Mouse (Mus musculus) embryonic facial prominence, embryonic 14.5 days (tissue): ENCODE measurements at regions not wholly inside any gene's neighbourhood (a gene's known extent, or its start where the extent isn't known, plus 50 kb on each side); places are given as distances from the start of the nearest gene placed in this dataset.

Source experiments
- ATAC-seq: fragments of 200-750 bp; cut with Nextera tagmentation; 2 replicates; pipeline ENCODE4 v1.8.0; 2017; ENCODE audit warnings: low read depth, moderate number of reproducible peaks, moderate TSS enrichment
- DNase-seq: peaks from one replicate; pipeline ENCODE4 v3.0.0-alpha.2; 2015; ENCODE audit warnings: low spot score
- H3K27ac ChIP-seq: fragments of 300-500 bp; sonication (generic); replicated peaks from 2 replicates; pipeline ENCODE4 v1.5.1; 2014; ENCODE audit warnings: low read depth, mild to moderate bottlenecking, low read length, moderate library complexity
- H3K27me3 ChIP-seq: fragments of 300-500 bp; sonication (generic); replicated peaks from 2 replicates; pipeline ENCODE4 v1.6.1; 2014; ENCODE audit warnings: low read length; ENCODE audit not compliant: control insufficient read depth, insufficient read depth
- H3K36me3 ChIP-seq: fragments of 300-500 bp; sonication (generic); 2 replicates; pipeline ENCODE4 v1.6.1; 2014; ENCODE audit warnings: low read length, mixed read lengths; ENCODE audit not compliant: control insufficient read depth, insufficient read depth
- H3K4me1 ChIP-seq: fragments of 300-500 bp; sonication (generic); 2 replicates; pipeline ENCODE4 v1.6.1; 2014; ENCODE audit warnings: antibody characterized with exemption, low read length; ENCODE audit not compliant: control insufficient read depth, insufficient read depth
- H3K4me2 ChIP-seq: fragments of 300-500 bp; sonication (generic); 2 replicates; pipeline ENCODE4 v1.6.1; 2014; ENCODE audit warnings: low read depth, mild to moderate bottlenecking, low read length, moderate library complexity, mixed read lengths
- H3K4me3 ChIP-seq: fragments of 300-500 bp; sonication (generic); 2 replicates; pipeline ENCODE4 v1.5.1; 2014; ENCODE audit warnings: low read depth, mild to moderate bottlenecking, low read length
- H3K9ac ChIP-seq: fragments of 300-500 bp; sonication (generic); 2 replicates; pipeline ENCODE4 v1.6.1; 2014; ENCODE audit warnings: low read depth, mild to moderate bottlenecking, low read length, moderate library complexity, mixed read lengths
- H3K9me3 ChIP-seq: fragments of 300-500 bp; sonication (generic); 2 replicates; pipeline ENCODE4 v1.6.1; 2016; ENCODE audit warnings: low read length; ENCODE audit not compliant: control insufficient read depth
- WGBS: fragments of 180-500 bp; shearing (Covaris S2); extraction: QIAGEN DNeasy Blood & Tissue Kit; methylation state at CpG from one replicate; pipeline ENCODE4 v1.1.7; 2014; 5-methylcytosine and 5-hydroxymethylcytosine counted together

DNA sequence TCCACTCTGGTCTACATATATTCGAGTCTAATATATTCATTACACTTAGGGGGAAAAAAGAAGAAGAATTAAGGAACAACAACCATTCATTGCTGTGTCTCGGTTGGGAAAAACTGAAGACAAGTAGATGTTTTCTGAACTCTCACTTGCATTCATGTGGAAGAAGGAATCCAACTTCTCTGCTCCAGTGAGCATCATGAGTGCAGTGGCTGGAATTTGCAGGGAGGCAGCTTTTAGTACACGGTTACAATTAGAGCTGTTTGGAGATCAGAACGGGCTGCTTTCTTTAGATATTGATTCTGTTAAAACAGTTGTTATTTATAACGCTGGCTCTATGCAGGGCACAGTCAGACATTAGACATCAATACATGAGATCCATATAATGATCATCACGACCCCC is 298.5 kb upstream of the Syt1 start:
- Histone ChIP-seq H3K4me2 (no peak overlapping the region), H3K4me1 (no peaks in the 10 kb centered on the region), H3K36me3 (no peaks in the 10 kb centered on the region), H3K9ac (no peak overlapping the region), H3K27me3 (no peaks in the 10 kb centered on the region), H3K4me3 (no peak overlapping the region), H3K9me3 (peaks cover 3% of the 10 kb centered on the region; the same call in 1 of the 2 replicates), H3K27ac (no peak overlapping the region)
- ATAC-seq (no peak), DNase-seq (no peak)
- WGBS = 76% methylated on average over 6 of the region's 6 CpGs

DNA sequence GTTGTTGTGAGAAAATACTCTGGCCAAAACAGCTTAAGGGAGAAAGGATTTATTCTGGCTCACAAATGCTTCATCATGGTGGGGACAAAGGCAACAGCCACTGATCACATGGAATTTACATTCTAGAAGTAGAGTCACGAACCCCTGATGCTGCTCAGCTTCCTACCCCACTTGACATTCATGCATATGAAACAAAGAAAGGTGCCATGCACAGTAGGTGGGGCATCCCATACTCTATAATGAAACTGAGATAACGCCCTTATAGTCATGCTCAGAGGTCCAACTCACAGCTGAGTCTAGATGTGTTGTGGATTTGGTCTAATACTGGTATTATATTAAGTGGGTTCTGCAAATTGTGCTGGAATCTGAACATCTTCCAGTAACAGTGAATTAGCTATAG is 289.4 kb upstream of the Syt1 start:
- H3K36me3 ChIP-seq = no peaks in the 10 kb centered on the region
- no peak overlapping the region for H3K27ac ChIP-seq
- no peak for DNase-seq
- WGBS = 79% methylated on average over 2 of the region's 2 CpGs
- H3K4me1 ChIP-seq = no peaks in the 10 kb centered on the region
- no peaks in the 10 kb centered on the region for H3K9me3 ChIP-seq
- no peaks in the 10 kb centered on the region for H3K27me3 ChIP-seq
- H3K4me2 ChIP-seq = no peak overlapping the region
- no peak for ATAC-seq
- H3K4me3 ChIP-seq = no peak overlapping the region
- H3K9ac ChIP-seq = no peak overlapping the region

DNA sequence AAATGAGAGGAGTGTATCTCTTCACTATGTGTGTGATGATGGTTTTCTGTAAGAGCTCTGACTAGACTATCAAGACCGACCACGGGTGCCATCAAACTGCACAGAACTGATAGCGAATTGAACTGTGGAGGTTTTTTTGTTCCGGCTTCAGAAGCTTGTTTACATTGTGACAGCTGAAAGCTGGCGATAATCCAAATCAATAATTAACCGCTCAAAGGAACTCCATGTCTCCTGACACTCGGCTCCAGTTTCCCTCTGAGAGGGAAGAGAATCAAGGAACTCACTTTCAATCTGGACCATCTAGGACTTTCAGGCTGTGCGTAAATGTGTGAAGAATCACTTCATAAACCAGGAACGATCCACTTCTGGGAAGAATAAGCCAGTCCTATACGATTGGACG is 289.0 kb upstream of the Syt1 start:
- H3K9ac ChIP-seq = no peak overlapping the region
- H3K9me3 ChIP-seq = no peaks in the 10 kb centered on the region
- no peak overlapping the region for H3K27ac ChIP-seq
- ATAC-seq (0 out of 2 replicates have a peak, but pooled peaks have one; percentile 33), DNase-seq (peak; percentile 24)
- no peaks in the 10 kb centered on the region for H3K4me1 ChIP-seq
- 72% methylated on average over 11 of the region's 11 CpGs for WGBS
- H3K27me3 ChIP-seq = no peaks in the 10 kb centered on the region
- H3K4me3 ChIP-seq = no peak overlapping the region
- no peaks in the 10 kb centered on the region for H3K36me3 ChIP-seq
- no peak overlapping the region for H3K4me2 ChIP-seq

DNA sequence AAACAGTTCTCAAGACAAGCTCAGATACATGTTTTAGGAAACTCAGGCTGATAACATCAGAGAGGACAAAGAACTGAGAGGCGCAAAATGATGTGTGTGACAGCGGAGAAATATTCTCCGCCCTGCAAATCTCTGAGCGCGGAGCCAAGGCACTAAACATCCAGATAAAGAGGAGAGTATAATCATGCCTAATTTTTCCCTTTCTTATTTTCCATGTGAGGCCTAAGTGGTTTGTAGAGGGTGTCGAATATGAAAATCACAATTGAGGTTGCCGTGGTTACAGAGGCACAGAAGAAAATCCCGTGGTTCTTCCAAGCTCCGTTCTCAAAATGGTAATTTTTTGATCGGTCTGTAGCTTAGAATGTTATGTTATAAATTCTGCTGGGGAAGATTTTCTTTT is 272.6 kb upstream of the Syt1 start:
- no peak overlapping the region for H3K4me2 ChIP-seq
- no peak overlapping the region for H3K27ac ChIP-seq
- no peak for DNase-seq
- no peaks in the 10 kb centered on the region for H3K36me3 ChIP-seq
- H3K4me1 ChIP-seq = no peaks in the 10 kb centered on the region
- H3K9ac ChIP-seq = no peak overlapping the region
- H3K27me3 ChIP-seq = no peaks in the 10 kb centered on the region
- 88% methylated on average over 10 of the region's 10 CpGs for WGBS
- H3K4me3 ChIP-seq = no peak overlapping the region
- no peak for ATAC-seq
- no peaks in the 10 kb centered on the region for H3K9me3 ChIP-seq

GRCm38 (mm10) chr10:109249781-109250180 is 239.0 kb upstream of the Syt1 start:
- H3K9me3 ChIP-seq = no peaks in the 10 kb centered on the region
- no peak overlapping the region for H3K27ac ChIP-seq
- no peak overlapping the region for H3K9ac ChIP-seq
- H3K36me3 ChIP-seq = no peaks in the 10 kb centered on the region
- H3K4me1 ChIP-seq = no peaks in the 10 kb centered on the region
- no peaks in the 10 kb centered on the region for H3K27me3 ChIP-seq
- no peak overlapping the region for H3K4me3 ChIP-seq
- DNase-seq (no peak), ATAC-seq (no peak)
- H3K4me2 ChIP-seq = no peak overlapping the region
- WGBS = 81% methylated on average over 3 of the region's 3 CpGs

DNA sequence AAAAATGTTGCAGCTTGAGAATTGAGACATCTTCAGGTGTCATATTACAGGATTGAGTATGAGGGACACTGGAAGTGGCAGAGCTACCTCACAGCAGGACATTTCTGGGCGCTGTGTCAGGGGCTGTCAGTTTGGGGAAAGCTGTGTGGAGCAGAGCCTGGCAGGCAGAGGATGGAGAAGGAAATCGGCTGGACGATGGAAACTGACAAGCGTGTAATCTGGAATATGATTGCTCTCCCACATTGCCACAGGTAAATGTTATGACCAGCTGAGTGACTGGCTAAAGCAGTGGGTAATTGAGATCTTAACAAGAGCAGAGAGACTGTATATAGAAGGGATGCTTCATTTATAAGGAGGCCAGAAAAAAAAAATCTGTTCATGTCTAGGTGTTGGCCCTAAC is 235.5 kb upstream of the Syt1 start:
- H3K4me3 ChIP-seq = no peak overlapping the region
- no peaks in the 10 kb centered on the region for H3K9me3 ChIP-seq
- no peaks in the 10 kb centered on the region for H3K36me3 ChIP-seq
- H3K27me3 ChIP-seq = no peaks in the 10 kb centered on the region
- H3K4me1 ChIP-seq = no peaks in the 10 kb centered on the region
- no peak overlapping the region for H3K4me2 ChIP-seq
- WGBS = 57% methylated on average over 4 of the region's 4 CpGs
- H3K9ac ChIP-seq = no peak overlapping the region
- DNase-seq (no peak), ATAC-seq (no peak)
- H3K27ac ChIP-seq = no peak overlapping the region

- no peak overlapping the region for H3K27ac ChIP-seq
- no peak for ATAC-seq
- no peak for DNase-seq
Measured at GRCm38 (mm10) chr10:109237026-109237425, 226.2 kb upstream of the Syt1 start.

GRCm38 (mm10) chr10:109226989-109227388 is 216.2 kb upstream of the Syt1 start:
- no peaks in the 10 kb centered on the region for H3K36me3 ChIP-seq
- H3K9me3 ChIP-seq = no peaks in the 10 kb centered on the region
- DNase-seq (no peak), ATAC-seq (no peak)
- no peak overlapping the region for H3K9ac ChIP-seq
- H3K27me3 ChIP-seq = no peaks in the 10 kb centered on the region
- H3K4me1 ChIP-seq = no peaks in the 10 kb centered on the region
- H3K4me2 ChIP-seq = no peak overlapping the region
- 92% methylated on average over 3 of the region's 3 CpGs for WGBS
- no peak overlapping the region for H3K4me3 ChIP-seq
- no peak overlapping the region for H3K27ac ChIP-seq

More at GRCm38 (mm10) chr10:109237026-109237425, 226.2 kb upstream of the Syt1 start:
- H3K4me2 ChIP-seq = no peak overlapping the region
- no peak overlapping the region for H3K9ac ChIP-seq
- no peaks in the 10 kb centered on the region for H3K9me3 ChIP-seq
- H3K27me3 ChIP-seq = no peaks in the 10 kb centered on the region
- H3K4me3 ChIP-seq = no peak overlapping the region
- H3K4me1 ChIP-seq = no peaks in the 10 kb centered on the region
- 58% methylated on average over 7 of the region's 7 CpGs for WGBS
- H3K36me3 ChIP-seq = no peaks in the 10 kb centered on the region

- no peak overlapping the region for H3K9ac ChIP-seq
- H3K27me3 ChIP-seq = no peaks in the 10 kb centered on the region
- ATAC-seq (no peak), DNase-seq (no peak)
- H3K4me1 ChIP-seq = no peaks in the 10 kb centered on the region
- H3K27ac ChIP-seq = no peak overlapping the region
- no peak overlapping the region for H3K4me3 ChIP-seq
- no peak overlapping the region for H3K4me2 ChIP-seq
- H3K9me3 ChIP-seq = no peaks in the 10 kb centered on the region
- no peaks in the 10 kb centered on the region for H3K36me3 ChIP-seq
- WGBS = 70% methylated on average over 8 of the region's 8 CpGs
Measured at GRCm38 (mm10) chr10:109188761-109189503, 178.2 kb upstream of the Syt1 start.
